Mouse (Mus musculus): ENCODE measurements around the gene Vmn2r13. TPM values are rescaled to one million over a fixed set of nuclear protein-coding genes. Genes with fewer than 3 reads are reported as not detected.
"Not testable (repeated sequence)": the region's sequence is repeated elsewhere in the genome, so short reads cannot be mapped to it uniquely, and the experiment has no call there.

The Vmn2r13 gene
- polyA plus RNA-seq (2015; fragmentation: Nextera tagmentation; extraction: Ambion mirVana) = not detected in 2 replicates

DNA sequence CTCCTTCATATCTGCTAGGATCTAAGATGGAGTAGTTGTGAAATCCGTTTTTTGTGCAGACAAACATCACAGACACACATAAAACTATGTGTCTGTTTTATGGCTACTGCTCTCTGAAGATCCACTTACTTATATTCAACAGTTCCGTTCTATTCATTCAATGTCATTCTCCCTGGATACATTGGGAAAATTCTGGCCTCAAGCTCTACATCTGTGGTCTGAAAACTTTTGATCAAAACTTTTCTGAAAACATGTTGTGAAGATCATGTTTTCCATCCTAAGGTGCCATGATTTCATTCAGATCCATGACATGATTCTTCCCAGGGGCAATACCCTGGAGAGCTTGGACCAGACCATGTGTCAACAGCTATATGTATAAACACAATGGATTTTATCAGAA lies at the start of gene Vmn2r13:
Vmn2r13 (minus strand) TSS at position 101 of the 400 bp plus-strand sequence.
- not testable (repeated sequence) for H3K9ac ChIP-seq (replicated peaks); H3K9me3 ChIP-seq (replicated peaks); H3K4me3 ChIP-seq (replicated peaks); H3K4me2 ChIP-seq; H3K4me1 ChIP-seq; H3K27ac ChIP-seq (replicated peaks); H3K36me3 ChIP-seq; H3K27me3 ChIP-seq (replicated peaks); ATAC-seq (ENCODE audit: low FRiP score)
- WGBS = 65% methylated on average over 2 of the region's 2 CpGs

DNA sequence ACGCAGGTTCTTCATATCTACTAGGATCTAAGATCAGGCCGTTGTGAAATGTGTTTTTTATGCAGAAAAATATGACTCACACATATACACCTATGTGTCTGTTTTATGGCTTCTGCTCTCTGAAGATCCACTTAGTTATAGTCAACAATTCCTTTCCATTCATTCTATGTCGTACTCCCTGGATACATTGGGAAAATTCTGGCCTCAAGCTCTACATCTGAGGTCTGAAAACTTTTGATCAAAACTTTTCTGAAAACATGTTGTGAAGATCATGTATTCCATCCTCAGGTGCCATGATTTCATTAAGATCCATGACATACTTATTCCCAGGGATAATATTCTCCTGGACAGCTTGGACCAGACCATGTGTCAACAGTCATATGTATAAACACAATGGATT lies 32.6 kb upstream of the Vmn2r13 start, which contains the start of gene Vmn2r14:
Vmn2r14 (minus strand) TSS at position 101 of the 400 bp plus-strand sequence.
- 0 out of 2 replicates have a peak, but pooled peaks cover 8% of the 10 kb centered on the region for H3K9me3 ChIP-seq (replicated peaks)
- H3K36me3 ChIP-seq = no peaks in the 10 kb centered on the region
- H3K4me1 ChIP-seq = no peaks in the 10 kb centered on the region
- H3K27ac ChIP-seq (replicated peaks) = no peak within 1 kb of the TSS
- H3K4me2 ChIP-seq = no peak within 1 kb of the TSS
- H3K27me3 ChIP-seq (replicated peaks) = no peaks in the 10 kb centered on the region
- ATAC-seq (ENCODE audit: low FRiP score) = no peak
- no peak within 1 kb of the TSS for H3K9ac ChIP-seq (replicated peaks)
- WGBS = 73% methylated on average over 3 of the region's 3 CpGs
- no peak within 1 kb of the TSS for H3K4me3 ChIP-seq (replicated peaks)

DNA sequence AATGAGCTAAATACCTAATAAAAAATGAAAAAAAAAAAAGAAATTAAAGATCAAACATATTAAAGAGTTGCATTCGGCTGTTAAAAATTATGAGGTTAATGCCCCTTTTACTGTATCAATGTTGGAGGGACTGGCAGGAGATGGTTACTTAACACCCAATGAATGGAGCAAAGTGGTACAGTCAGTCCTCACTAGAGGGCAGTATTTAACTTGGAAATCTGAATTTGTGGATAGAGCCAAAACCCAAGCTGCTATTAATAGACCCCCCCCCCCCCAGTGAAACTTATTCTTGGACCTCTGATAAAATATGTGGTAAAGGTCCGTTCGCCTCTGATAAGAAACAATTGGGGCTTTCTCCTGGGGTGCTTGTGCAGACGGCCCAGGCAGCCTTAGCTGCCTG lies 25.1 kb downstream of the Vmn2r13 start:
- not testable (repeated sequence) for H3K27ac ChIP-seq (replicated peaks); H3K27me3 ChIP-seq (replicated peaks); H3K36me3 ChIP-seq; H3K4me3 ChIP-seq (replicated peaks); H3K9ac ChIP-seq (replicated peaks); H3K4me2 ChIP-seq; H3K4me1 ChIP-seq; H3K9me3 ChIP-seq (replicated peaks); ATAC-seq (ENCODE audit: low FRiP score)
- WGBS = 86% methylated on average over 4 of the region's 4 CpGs

DNA sequence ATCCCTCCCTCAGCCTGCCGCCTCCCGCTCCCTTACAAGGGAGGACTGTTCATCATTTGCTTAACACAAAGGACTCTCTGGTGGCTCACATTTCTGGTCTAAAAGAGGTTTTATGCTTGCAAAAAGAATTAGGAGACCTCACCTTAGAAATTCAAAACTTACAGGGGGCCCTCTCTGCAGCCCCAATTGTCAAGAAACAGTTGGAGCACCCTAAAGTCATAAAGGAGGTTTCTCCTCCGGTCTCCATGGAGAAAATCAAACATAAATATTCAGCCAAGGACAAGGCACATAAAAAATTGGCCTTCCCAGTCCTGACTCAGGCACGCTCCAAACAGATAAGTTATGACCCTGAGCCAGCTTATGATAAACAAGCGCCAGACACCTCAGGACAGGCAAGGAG lies 31.9 kb downstream of the Vmn2r13 start:
- H3K27me3 ChIP-seq (replicated peaks) = no peaks in the 10 kb centered on the region
- no peaks in the 10 kb centered on the region for H3K36me3 ChIP-seq
- H3K9me3 ChIP-seq (replicated peaks) = 0 out of 2 replicates have a peak, but pooled peaks cover 7% of the 10 kb centered on the region
- H3K4me3 ChIP-seq (replicated peaks) = no peak overlapping the region
- ATAC-seq (ENCODE audit: low FRiP score) = no peak
- no peak overlapping the region for H3K9ac ChIP-seq (replicated peaks)
- WGBS = 93% methylated on average over 5 of the region's 5 CpGs
- no peak overlapping the region for H3K27ac ChIP-seq (replicated peaks)
- H3K4me1 ChIP-seq = no peaks in the 10 kb centered on the region
- no peak overlapping the region for H3K4me2 ChIP-seq

DNA sequence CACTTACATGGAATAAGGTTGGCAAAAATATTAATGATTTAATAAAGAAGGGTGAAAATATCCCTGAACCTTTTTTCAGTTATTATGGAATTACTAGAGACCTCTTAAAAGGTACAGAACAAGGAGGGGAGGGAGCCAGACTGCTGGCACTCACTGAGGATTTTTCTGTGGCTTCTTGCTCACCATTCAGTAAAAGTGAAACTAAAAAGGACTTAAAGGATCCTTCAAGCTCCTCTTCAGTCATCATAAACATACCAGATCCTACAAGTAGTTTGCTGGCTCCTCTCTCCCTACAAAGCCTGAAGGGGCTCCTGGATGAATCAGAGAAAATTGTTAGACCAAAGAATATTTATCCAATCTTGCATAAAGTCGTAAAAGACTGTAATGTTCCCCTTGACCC lies 32.4 kb downstream of the Vmn2r13 start:
- H3K4me2 ChIP-seq; H3K27ac ChIP-seq (replicated peaks); H3K4me3 ChIP-seq (replicated peaks); H3K9me3 ChIP-seq (replicated peaks); H3K27me3 ChIP-seq (replicated peaks); H3K4me1 ChIP-seq; ATAC-seq (ENCODE audit: low FRiP score); H3K9ac ChIP-seq (replicated peaks); H3K36me3 ChIP-seq: not testable (repeated sequence)
- WGBS = 62% methylated on average over 1 of the region's 1 CpGs

DNA sequence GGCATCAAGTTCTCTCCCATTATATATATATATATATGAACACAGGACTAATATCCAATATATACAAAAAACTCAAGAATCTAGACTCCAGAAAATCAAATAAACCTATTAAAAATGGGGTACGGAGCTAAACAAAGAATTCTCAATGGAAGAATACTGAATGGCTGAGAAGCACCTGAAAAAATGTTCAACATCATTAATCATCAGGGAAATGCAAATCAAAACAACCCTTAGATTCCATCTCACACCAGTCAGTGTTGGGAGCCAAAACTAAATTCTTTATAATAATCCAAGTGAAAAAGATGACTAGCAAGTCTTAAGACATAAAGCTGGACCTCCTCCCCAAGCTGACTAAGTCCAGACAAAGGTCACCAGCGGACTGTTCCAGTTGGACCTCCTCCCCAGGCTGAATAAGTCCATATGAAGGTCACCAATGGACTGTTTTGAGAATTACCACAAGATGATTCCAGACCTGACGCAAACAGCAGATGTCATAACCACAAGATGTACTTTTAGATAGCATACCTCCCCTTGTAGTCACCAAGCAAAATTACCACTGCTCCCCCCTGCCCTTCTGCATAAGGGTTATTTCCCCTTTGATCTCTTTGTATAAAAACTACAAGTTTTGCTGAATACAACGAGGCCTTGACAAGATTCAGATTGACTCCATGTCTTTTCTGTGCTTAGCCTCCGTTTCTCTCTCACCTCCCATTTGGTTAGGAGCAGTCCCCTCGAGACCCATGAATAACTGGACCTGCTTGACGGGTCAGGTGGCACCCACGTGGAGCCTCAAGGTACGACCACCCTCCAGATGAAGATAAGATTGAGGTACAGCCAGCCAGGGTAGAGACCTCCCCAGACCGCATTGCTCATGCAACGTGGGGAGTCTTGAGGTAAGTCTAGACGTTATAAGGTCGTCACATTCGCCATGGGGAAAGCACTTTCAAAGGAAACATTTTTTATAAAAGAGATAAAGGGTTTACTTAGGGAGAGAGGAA lies 33.2 kb downstream of the Vmn2r13 start:
- H3K9me3 ChIP-seq (replicated peaks); H3K27ac ChIP-seq (replicated peaks); H3K4me1 ChIP-seq; H3K27me3 ChIP-seq (replicated peaks); ATAC-seq (ENCODE audit: low FRiP score); H3K36me3 ChIP-seq; H3K4me3 ChIP-seq (replicated peaks); H3K4me2 ChIP-seq; H3K9ac ChIP-seq (replicated peaks): not testable (repeated sequence)
- 80% methylated on average over 14 of the region's 14 CpGs for WGBS

DNA sequence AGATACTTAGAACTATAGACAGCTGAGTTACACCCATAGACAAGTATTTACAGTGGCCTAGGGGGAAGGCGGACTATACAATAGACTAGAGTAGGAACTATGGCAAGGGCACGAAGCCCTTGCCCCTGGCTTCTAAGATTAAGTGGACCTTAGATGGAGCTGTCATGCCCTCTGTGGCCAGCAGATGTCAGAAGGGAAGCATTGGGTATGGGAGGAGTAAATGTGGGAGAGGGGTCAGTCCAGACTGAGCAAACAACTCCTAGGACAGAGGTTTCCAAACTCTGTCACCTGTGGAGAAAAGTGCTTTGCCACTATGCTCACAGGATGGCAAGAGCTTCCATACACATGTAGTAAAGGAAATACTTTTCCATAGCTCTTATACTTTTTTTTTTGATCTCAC lies 52.5 kb downstream of the Vmn2r13 start:
- no peak overlapping the region for H3K4me3 ChIP-seq (replicated peaks)
- peaks cover 18% of the 10 kb centered on the region; the same call in 1 of the 2 replicates for H3K9me3 ChIP-seq (replicated peaks)
- H3K27me3 ChIP-seq (replicated peaks) = no peaks in the 10 kb centered on the region
- no peaks in the 10 kb centered on the region for H3K4me1 ChIP-seq
- 75% methylated on average over 2 of the region's 2 CpGs for WGBS
- H3K9ac ChIP-seq (replicated peaks) = no peak overlapping the region
- no peaks in the 10 kb centered on the region for H3K36me3 ChIP-seq
- no peak overlapping the region for H3K4me2 ChIP-seq
- no peak overlapping the region for H3K27ac ChIP-seq (replicated peaks)
- ATAC-seq (ENCODE audit: low FRiP score) = no peak

DNA sequence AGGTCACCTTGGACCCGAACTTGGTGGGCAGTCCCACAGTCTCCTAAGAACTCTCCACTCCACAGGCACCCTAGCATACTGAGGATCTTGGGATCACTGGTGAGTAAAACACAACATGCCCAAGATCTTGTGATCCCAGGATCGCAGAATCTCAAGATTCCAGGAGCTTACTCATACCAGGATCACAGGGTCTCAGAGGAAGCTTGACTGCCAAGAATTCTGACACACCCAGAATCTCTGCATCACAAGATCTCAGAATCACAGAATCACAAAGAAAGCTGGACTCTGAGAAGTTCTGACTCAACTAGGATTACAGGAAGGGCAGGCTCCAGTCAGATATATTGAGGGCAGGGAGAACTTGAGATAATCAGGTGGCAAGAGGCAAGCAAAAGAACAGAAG lies 55.3 kb downstream of the Vmn2r13 start:
- peaks cover 18% of the 10 kb centered on the region; the same call in 1 of the 2 replicates for H3K9me3 ChIP-seq (replicated peaks)
- 82% methylated on average over 2 of the region's 2 CpGs for WGBS
- H3K9ac ChIP-seq (replicated peaks) = no peak overlapping the region
- H3K27me3 ChIP-seq (replicated peaks) = no peaks in the 10 kb centered on the region
- H3K4me2 ChIP-seq = no peak overlapping the region
- no peaks in the 10 kb centered on the region for H3K36me3 ChIP-seq
- no peak overlapping the region for H3K27ac ChIP-seq (replicated peaks)
- no peak overlapping the region for H3K4me3 ChIP-seq (replicated peaks)
- ATAC-seq (ENCODE audit: low FRiP score) = no peak
- no peaks in the 10 kb centered on the region for H3K4me1 ChIP-seq

Other genes starting within 250 kb of the Vmn2r13 start
- not detected in 2 replicates for gene Vmn2r10, start 185.7 kb downstream of the Vmn2r13 start, polyA plus RNA-seq (2015; fragmentation: Nextera tagmentation; extraction: Ambion mirVana)
- gene Vmn2r11, start 132.6 kb downstream of the Vmn2r13 start, polyA plus RNA-seq (2015; fragmentation: Nextera tagmentation; extraction: Ambion mirVana) = not detected in 2 replicates
- not detected in 2 replicates for gene Vmn2r12, start 94.2 kb downstream of the Vmn2r13 start, polyA plus RNA-seq (2015; fragmentation: Nextera tagmentation; extraction: Ambion mirVana)
- not detected in 2 replicates for gene Vmn2r14, start 32.5 kb upstream of the Vmn2r13 start, polyA plus RNA-seq (2015; fragmentation: Nextera tagmentation; extraction: Ambion mirVana)
- gene Vmn2r15, start 105.4 kb upstream of the Vmn2r13 start, polyA plus RNA-seq (2015; fragmentation: Nextera tagmentation; extraction: Ambion mirVana) = not detected in 2 replicates
- gene Vmn2r16, start 138.0 kb upstream of the Vmn2r13 start, polyA plus RNA-seq (2015; fragmentation: Nextera tagmentation; extraction: Ambion mirVana) = not detected in 2 replicates
- gene Vmn2r17, start 227.5 kb upstream of the Vmn2r13 start, polyA plus RNA-seq (2015; fragmentation: Nextera tagmentation; extraction: Ambion mirVana) = not detected in 2 replicates